In the genomic region with DNA sequence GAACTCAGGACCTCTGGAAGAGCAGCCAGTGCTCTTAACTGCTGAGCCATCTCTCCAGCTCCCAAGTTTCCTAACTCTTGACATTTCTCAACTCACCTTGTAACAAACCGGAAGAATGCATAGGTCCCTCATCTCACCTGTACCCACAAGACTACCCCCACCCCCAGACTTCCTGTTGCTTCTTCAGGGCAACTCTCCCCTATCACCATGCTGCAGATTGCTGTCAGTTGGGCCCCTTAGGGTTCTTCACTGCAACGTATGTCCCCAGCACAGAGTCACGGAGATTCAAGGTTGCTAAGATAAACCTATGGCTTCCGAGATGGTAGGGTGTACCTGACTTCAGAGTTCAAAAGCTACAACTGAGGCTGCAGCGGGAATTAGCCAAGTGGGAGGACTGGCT, we compare ENCODE assay signal across 18 mouse cellular contexts.
DNase-seq lines count a peak whose midpoint lies in the region; ATAC-seq lines count a peak whose summit lies in the region.
"Had no signal": no experiment of that assay in that cellular context is flagged by ENCODE, and none has a peak within 500 bp of the region (broad histone marks: within the 10 kb centered on the region; RNA-seq: fewer than 3 reads in every experiment).

No protein-coding gene starts in this region.

- ATAC-seq in megakaryocyte progenitor cell, adult 5-6 weeks (replicated peaks; ENCODE audit: poor library complexity), result peak; percentile 45; the same call in 1 of the 2 replicates
- ATAC-seq: forebrain, embryonic 13.5 days; hindbrain, postnatal 0 days had no signal

- peak; percentile 38 to 43 for DNase-seq in spleen, postnatal 36 days (ENCODE audit: low spot score in 2 of 2)
- DNase-seq in spleen, postnatal 10 days (ENCODE audit: low spot score in 2 of 2), result no peak
- peak; percentile 71 for DNase-seq in T-cell, adult 2 months (ENCODE audit: low spot score)
- peak; percentile 42 for DNase-seq in thymus, postnatal 4 days
- DNase-seq in right cerebral cortex, adult 18-20 months, result no peak
- no peak for DNase-seq in layer of hippocampus, postnatal 36 days
- DNase-seq: cerebellum, adult 9-11 months; gastrocnemius, postnatal 10 days; heart, adult 2 months; heart, postnatal 4 days; kidney, adult 2 months; kidney, postnatal 10 days; lung, postnatal 10 days; midbrain, embryonic 14.5 days; right cerebral cortex, postnatal 25 days had no signal

Comparison
In these comparisons a context has a peak if more than half of its experiments do, and no peak if none do; other contexts are left out.
1. DNase-seq: peak in spleen, postnatal 36 days (2 of 2), T-cell, adult 2 months (single experiment) and thymus, postnatal 4 days (single experiment); none in spleen, postnatal 10 days (0 of 2), right cerebral cortex, adult 18-20 months (single experiment) and layer of hippocampus, postnatal 36 days (0 of 2).